Mouse (Mus musculus) thymus, adult 18-20 months (tissue): ENCODE data around the gene Fabp3.

ENCODE experiments used
- DNase-seq, 2 experiments: peaks; one replicate each; pipeline ENCODE4 v3.0.0; 2022; ENCODE audit warnings: mixed read lengths in 2 of 2

Fabp3 gene

DNA sequence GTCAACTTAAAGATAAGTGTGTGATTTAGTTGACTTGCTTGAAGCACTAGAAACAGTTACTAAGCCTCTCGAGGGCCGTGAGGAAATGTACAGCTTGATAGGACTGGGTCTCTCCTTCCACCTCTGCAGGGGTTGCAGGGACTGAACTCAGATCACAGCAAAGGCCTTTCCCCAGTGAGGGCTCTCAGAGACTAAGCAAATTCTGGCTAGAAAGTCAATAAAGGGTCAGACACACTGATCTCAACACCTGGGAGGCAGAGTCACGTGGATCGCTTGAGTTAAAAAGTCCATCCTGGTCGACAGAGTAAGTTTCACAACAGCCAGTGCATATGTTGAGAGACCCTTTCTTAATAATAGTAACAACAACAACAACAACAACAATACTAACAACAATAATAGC lies 27.5 kb downstream of the Fabp3 start:
- no peak for DNase-seq

DNA sequence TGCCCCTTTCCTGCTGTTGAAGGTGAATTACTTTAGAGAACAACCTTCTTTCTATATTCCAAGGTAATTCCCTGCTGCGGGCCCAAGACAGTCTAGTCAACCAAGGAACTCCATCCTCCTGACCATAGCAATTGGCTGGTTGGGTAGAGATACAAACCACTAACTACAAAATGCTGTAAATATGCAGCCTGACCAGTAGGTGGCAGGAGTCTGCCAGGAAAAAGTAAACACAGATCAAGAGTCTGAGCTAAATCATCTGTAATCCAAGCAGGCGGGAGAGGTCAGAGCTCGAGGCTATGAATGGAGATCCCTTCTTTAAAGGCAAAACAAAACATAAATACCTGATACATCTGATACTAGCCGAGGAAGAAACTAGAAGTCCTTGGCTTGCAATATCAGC lies 33.3 kb downstream of the Fabp3 start:
- peak; percentile 4 to 8 for DNase-seq

DNA sequence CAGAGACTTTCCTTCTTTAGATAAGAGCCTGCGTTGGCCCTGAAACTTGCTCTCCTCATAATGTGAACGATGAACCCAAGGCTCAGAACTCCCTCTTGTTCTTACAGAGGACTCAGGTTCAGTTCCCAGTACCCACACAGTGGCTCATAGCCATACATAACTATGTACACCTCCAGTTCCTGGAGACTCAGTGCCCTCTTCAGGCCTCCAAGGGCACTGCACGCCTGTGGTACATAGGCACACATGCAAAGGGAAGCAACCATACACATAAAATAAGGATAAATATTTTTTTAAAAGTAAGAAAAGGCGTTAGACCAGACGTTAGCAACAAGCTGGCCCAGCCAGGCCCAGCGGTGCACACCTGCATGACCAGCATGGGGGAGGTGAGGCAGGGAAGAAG lies 41.3 kb downstream of the Fabp3 start:
- DNase-seq: no peak

DNA sequence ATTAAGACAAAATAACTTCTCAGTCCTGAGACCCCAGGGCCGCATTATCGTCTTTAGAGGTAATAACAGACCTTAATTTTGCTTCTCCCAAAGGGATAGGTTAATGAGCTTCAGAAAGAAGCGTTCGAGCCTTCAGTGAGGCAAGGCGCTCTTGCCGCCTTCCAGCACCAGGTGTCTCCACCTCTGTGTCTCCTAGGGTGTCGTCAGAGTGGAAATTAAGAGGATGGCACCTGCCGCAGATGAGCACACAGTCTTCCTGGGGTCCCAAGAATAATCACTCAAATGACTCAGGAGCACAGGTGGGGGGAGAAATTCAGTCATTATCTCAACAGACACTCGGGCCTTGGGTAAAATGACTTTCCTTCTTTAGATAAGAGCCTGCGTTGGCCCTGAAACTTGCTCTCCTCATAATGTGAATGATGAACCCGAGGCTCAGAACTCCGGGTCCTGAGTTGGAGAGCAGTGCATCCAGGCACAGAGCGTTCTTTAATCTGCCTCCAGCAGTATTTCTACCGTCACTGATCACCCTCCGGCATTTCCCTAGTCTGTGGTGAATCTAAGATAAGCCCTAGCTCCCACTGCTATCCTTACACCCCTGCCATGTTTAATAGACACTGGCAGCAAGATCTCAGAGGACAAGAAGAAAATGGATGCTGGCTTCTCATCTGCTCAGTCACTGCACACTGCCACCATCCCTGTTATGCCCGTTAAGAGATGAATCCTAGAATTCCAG lies 42.5 kb downstream of the Fabp3 start:
- no peak for DNase-seq

DNA sequence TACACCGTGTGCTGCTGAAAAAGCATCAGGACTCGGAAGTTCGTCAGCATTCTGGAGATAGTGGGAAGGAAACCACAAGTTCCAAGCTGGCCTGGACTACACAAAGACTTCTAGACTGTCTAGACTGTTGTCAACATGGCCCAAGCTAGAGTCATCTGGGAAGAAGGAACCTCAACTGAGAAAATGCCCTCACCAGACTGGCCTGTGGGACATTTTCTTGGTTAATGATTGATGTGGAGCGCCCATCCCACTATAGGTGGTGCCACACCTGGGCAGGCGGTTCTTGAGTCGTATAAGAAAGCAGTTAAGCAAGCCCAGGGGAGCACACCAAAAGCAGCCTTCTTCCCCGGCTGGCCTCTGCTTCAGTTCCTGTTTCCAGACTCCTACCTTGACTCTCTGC lies 44.2 kb downstream of the Fabp3 start:
- no peak for DNase-seq

DNA sequence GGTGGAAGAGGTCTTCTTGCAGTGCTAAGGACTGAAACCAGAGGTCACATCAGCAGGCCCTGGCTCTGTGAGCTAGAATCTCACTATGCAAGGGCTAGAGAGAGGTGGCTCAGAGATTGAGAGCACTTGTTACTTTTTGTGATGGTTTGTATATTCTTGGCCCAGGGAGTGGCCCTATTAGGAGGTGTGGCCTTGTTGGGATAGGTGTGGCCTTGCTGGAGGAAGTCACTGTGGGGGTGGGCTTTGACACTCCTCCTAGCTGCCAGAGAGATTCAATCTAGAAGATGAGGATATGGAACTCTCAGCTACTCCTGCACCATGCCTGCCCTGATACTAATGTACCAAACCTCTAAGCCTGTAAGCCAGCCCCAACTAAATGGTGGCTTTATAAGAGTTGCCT lies 49.6 kb downstream of the Fabp3 start:
- DNase-seq: no peak

DNA sequence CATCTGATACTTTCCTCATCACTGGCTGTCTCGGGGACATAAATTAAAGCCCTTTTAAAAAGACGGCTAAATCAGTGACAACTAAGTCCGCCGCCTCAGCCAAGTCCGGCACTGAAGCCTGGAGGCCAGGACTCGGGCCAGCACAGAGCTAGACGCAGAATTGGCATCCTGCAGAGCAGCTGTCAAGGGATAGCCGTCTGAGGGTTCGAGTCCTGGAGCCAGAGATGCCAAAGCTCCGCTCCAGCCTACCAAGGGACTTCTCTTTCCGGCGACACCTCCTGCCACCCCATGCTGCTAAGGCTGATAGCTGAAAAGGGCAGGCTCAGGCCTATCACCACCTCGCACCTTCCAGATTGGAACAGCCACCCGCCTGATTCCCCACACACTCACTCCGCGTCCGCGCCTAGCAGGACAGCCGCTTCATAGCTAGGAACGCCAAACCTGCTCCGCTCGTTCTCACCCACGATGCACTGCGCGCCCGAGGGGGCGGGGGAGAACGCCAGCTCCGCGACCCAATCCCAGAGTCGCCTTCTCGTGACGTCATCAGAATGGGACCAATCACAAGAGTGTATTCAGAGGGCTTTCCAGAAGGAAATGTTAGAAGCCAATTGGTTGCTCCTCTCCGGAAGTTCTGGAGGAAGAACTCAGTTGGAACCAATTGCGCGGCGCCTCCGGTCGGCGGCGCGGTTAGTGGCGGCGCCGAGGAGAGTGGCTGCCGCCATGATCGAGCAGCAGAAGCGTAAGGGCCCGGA lies 51.3 kb downstream of the Fabp3 start, which contains the start of the genes Zcchc17 and Snrnp40:
Gene Zcchc17, minus strand, starts transcription at position 458 of the 752 bp plus-strand sequence.
Gene Snrnp40, plus strand, starts transcription at position 647 of the 752 bp plus-strand sequence.
- DNase-seq: peak; percentile 97 to 98

DNA sequence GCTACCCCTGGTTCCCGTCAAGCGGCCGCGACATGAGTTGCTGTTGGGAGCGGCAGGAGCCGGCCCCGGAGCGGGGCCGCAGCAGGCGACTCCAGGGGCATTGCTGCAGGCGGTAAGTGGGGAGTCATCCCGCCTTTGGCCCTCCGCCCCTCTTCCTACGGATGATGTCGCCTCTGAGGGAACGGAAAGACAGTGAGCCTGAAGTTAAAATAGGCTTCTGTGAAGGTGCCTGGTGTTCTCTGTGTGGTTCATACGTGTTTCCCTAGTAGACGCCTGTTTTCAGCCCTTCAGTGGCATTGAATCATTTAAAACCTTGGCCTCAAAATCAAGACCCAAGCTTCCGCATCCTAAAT lies 51.8 kb downstream of the Fabp3 start:
- DNase-seq: no peak
